Mouse (Mus musculus): ENCODE data around the gene Olfr32.

- TF ChIP-seq CTCF (IDR thresholded peaks at IDR 0.05; ENCODE audit: low read depth, low read length) = no peak
- no peak for TF ChIP-seq POLR2A (IDR thresholded peaks at IDR 0.05; ENCODE audit: borderline replicate concordance, low read depth, low read length)
Observed at GRCm38 (mm10) chr2:90142196-90142595, at the start of gene Olfr32.

Measured in bone marrow macrophage, adult 2 months (primary cell).